Mouse (Mus musculus) E14TG2a.4 (cell line): Measurements from ENCODE around the gene Nes.

ENCODE experiments used
- H3K27me3 ChIP-seq: 2 replicates; pipeline ENCODE4 v1.6.1; 2014; ENCODE audit warnings: low read length, control low read depth; ENCODE audit not compliant: insufficient read depth
- H3K36me3 ChIP-seq: 2 replicates; pipeline ENCODE4 v1.6.1; 2014; ENCODE audit warnings: low read length, control low read depth; ENCODE audit not compliant: insufficient read depth
- H3K4me1 ChIP-seq: replicated peaks from 2 replicates; pipeline ENCODE4 v1.6.1; 2014; ENCODE audit warnings: low read depth, low read length, control low read depth
- H3K4me3 ChIP-seq: replicated peaks from 2 replicates; pipeline ENCODE4 v1.5.1; 2014; ENCODE audit warnings: mild to moderate bottlenecking, low read length
- H3K9me3 ChIP-seq: 2 replicates; pipeline ENCODE4 v1.6.1; 2014; ENCODE audit warnings: low read length, control low read depth
- CTCF ChIP-seq: conservative IDR thresholded peaks from 2 replicates; pipeline ENCODE4 v1.5.1; 2014; ENCODE audit warnings: low read length
- NANOG ChIP-seq: IDR thresholded peaks from 2 replicates; pipeline ENCODE4 v1.6.1; 2014; ENCODE audit warnings: borderline replicate concordance, low read length, mixed read lengths
- POU5F1 ChIP-seq: IDR thresholded peaks from 2 replicates; pipeline ENCODE4 v1.6.1; 2014; ENCODE audit warnings: low read length, borderline replicate concordance

The Nes gene

GRCm38 (mm10) chr3:88002291-88002976 is 31.6 kb downstream of the Nes start:
- Histone ChIP-seq H3K27me3 (peaks cover 77% of the 10 kb centered on the region), H3K4me3 (peak overlapping the region; percentile 59), H3K36me3 (no peaks in the 10 kb centered on the region), H3K4me1 (peaks cover 41% of the 10 kb centered on the region), H3K9me3 (no peaks in the 10 kb centered on the region)
- TF ChIP-seq CTCF: 0 out of 2 replicates have a peak, but pooled peaks have one; percentile 9
- TF ChIP-seq POU5F1: no peak

GRCm38 (mm10) chr3:88005822-88006786 is 35.2 kb downstream of the Nes start:
- Histone ChIP-seq H3K4me1 (peaks cover 21% of the 10 kb centered on the region), H3K27me3 (peaks cover 48% of the 10 kb centered on the region), H3K4me3 (no peak overlapping the region), H3K9me3 (no peaks in the 10 kb centered on the region), H3K36me3 (no peaks in the 10 kb centered on the region)
- TF ChIP-seq NANOG (no peak), POU5F1 (no peak), CTCF (peak; percentile 99)

GRCm38 (mm10) chr3:88010634-88011265 is 39.9 kb downstream of the Nes start:
- Histone ChIP-seq H3K4me3 (no peak overlapping the region), H3K9me3 (no peaks in the 10 kb centered on the region)
- TF ChIP-seq POU5F1 (no peak), CTCF (peak; percentile 83)

GRCm38 (mm10) chr3:88022322-88023191 is 51.7 kb downstream of the Nes start:
- no peaks in the 10 kb centered on the region for H3K9me3 ChIP-seq
- H3K4me1 ChIP-seq: peaks cover 18% of the 10 kb centered on the region
- peaks cover 77% of the 10 kb centered on the region for H3K27me3 ChIP-seq
- TF ChIP-seq POU5F1 (no peak), NANOG (no peak), CTCF (no peak)
- H3K36me3 ChIP-seq: no peaks in the 10 kb centered on the region
- H3K4me3 ChIP-seq: peak overlapping the region; percentile 83

More at GRCm38 (mm10) chr3:88010634-88011265, 39.9 kb downstream of the Nes start:
- Histone ChIP-seq H3K27me3 (peaks cover 12% of the 10 kb centered on the region), H3K4me1 (peaks cover 6% of the 10 kb centered on the region), H3K36me3 (no peaks in the 10 kb centered on the region)

- no peaks in the 10 kb centered on the region for H3K36me3 ChIP-seq
- TF ChIP-seq NANOG: no peak
- H3K4me1 ChIP-seq: peaks cover 19% of the 10 kb centered on the region
- H3K4me3 ChIP-seq: peak overlapping the region; percentile 83
- H3K27me3 ChIP-seq: peaks cover 73% of the 10 kb centered on the region
- no peaks in the 10 kb centered on the region; the same call in 1 of the 2 replicates for H3K9me3 ChIP-seq
Observed at GRCm38 (mm10) chr3:88023192-88024074, 52.6 kb downstream of the Nes start.

- Histone ChIP-seq H3K9me3 (no peaks in the 10 kb centered on the region; the same call in 1 of the 2 replicates), H3K27me3 (peaks cover 62% of the 10 kb centered on the region), H3K4me3 (no peak overlapping the region), H3K36me3 (no peaks in the 10 kb centered on the region), H3K4me1 (peaks cover 37% of the 10 kb centered on the region)
- TF ChIP-seq NANOG: no peak
- no peak for TF ChIP-seq CTCF
- no peak for TF ChIP-seq POU5F1
Observed at GRCm38 (mm10) chr3:88026823-88027222, 55.9 kb downstream of the Nes start.

- Histone ChIP-seq H3K36me3 (no peaks in the 10 kb centered on the region), H3K4me3 (no peak within 1 kb of the TSS), H3K27me3 (peaks cover 60% of the 10 kb centered on the region), H3K4me1 (peaks cover 41% of the 10 kb centered on the region), H3K9me3 (no peaks in the 10 kb centered on the region; the same call in 1 of the 2 replicates)
- no peak for TF ChIP-seq NANOG
- peak; percentile 97 for TF ChIP-seq CTCF
Observed at GRCm38 (mm10) chr3:88027434-88028186, 56.7 kb downstream of the Nes start, which contains the start of gene Hapln2. Hapln2 (minus strand) TSS chr3:88027583.
